Mouse (Mus musculus) limb, embryonic 11.5 days (tissue): ENCODE results near the gene Cd163l1. TPM values are rescaled to one million over a fixed set of nuclear protein-coding genes. Genes with fewer than 3 reads are reported as not detected.
A peak's percentile ranks its signal among the peaks of the same experiment; 100 is the strongest.

Source experiments
- ATAC-seq: fragments of 200-750 bp; cut with Nextera tagmentation; 2 replicates; pipeline ENCODE4 v1.8.0; 2017; ENCODE audit warnings: low read depth; ENCODE audit not compliant: insufficient number of reproducible peaks, low FRiP score, low TSS enrichment
- DNase-seq: peaks from one replicate; pipeline ENCODE4 v3.0.0-alpha.2; 2015; ENCODE audit warnings: low spot score
- H3K27ac ChIP-seq: fragments of 300-500 bp; sonication (generic); replicated peaks from 2 replicates; pipeline ENCODE4 v1.5.1; 2014; ENCODE audit warnings: low read depth, mild to moderate bottlenecking, low read length
- H3K27me3 ChIP-seq: fragments of 300-500 bp; sonication (generic); 2 replicates; pipeline ENCODE4 v1.6.1; 2014; ENCODE audit warnings: mild to moderate bottlenecking, low read length, mixed read lengths; ENCODE audit not compliant: control insufficient read depth, insufficient read depth
- H3K36me3 ChIP-seq: fragments of 300-500 bp; sonication (generic); 2 replicates; pipeline ENCODE4 v1.6.1; 2014; ENCODE audit warnings: mild to moderate bottlenecking, low read length, moderate library complexity, mixed read lengths; ENCODE audit not compliant: control insufficient read depth, insufficient read depth
- H3K4me1 ChIP-seq: fragments of 300-500 bp; sonication (generic); 2 replicates; pipeline ENCODE4 v1.6.1; 2014; ENCODE audit warnings: low read length, mixed read lengths; ENCODE audit not compliant: control insufficient read depth, insufficient read depth
- H3K4me2 ChIP-seq: fragments of 300-500 bp; sonication (generic); 2 replicates; pipeline ENCODE4 v1.6.1; 2014; ENCODE audit warnings: low read depth, mild to moderate bottlenecking, moderate library complexity; ENCODE audit not compliant: severe bottlenecking
- H3K4me3 ChIP-seq: fragments of 300-500 bp; sonication (generic); 2 replicates; pipeline ENCODE4 v1.5.1; 2014; ENCODE audit warnings: low read depth, low read length
- H3K9ac ChIP-seq: fragments of 300-500 bp; sonication (generic); 2 replicates; pipeline ENCODE4 v1.6.1; 2014; ENCODE audit warnings: mild to moderate bottlenecking, low read length
- H3K9me3 ChIP-seq: fragments of 300-500 bp; sonication (generic); 2 replicates; pipeline ENCODE4 v1.6.1; 2016; ENCODE audit warnings: low read length; ENCODE audit not compliant: control insufficient read depth
- WGBS: fragments of 180-500 bp; shearing (Covaris S2); extraction: QIAGEN DNeasy Blood & Tissue Kit; methylation state at CpG from one replicate; pipeline ENCODE4 v1.1.7; 2014; 5-methylcytosine and 5-hydroxymethylcytosine counted together
- polyA plus RNA-seq: library from polyadenylated mRNA; unstranded; fragments of >200 nt; fragmentation: Nextera tagmentation; extraction: Ambion mirVana; gene quantifications from 2 replicates; pipeline ENCODE4 v1.2.1, GENCODE M21; 2014

Cd163l1 gene
- polyA plus RNA-seq, 1 experiment from 2014 or later: not detected

GRCm38 (mm10) chr7:140205864-140206263 lies 12.2 kb upstream of the Cd163l1 start, which contains the start of gene Olfr524:
TSS of gene Olfr524 (minus strand) at chr7:140205964.
- Histone ChIP-seq H3K9me3 (no peaks in the 10 kb centered on the region), H3K9ac (no peak within 1 kb of the TSS), H3K4me1 (no peaks in the 10 kb centered on the region), H3K27ac (no peak within 1 kb of the TSS), H3K36me3 (no peaks in the 10 kb centered on the region), H3K27me3 (no peaks in the 10 kb centered on the region), H3K4me3 (no peak within 1 kb of the TSS), H3K4me2 (no peak within 1 kb of the TSS)
- no peak for ATAC-seq
- DNase-seq: no peak

GRCm38 (mm10) chr7:140206904-140207303 lies 11.2 kb upstream of the Cd163l1 start:
- H3K4me3 ChIP-seq: no peak overlapping the region
- H3K4me1 ChIP-seq: no peaks in the 10 kb centered on the region
- no peak overlapping the region for H3K9ac ChIP-seq
- no peaks in the 10 kb centered on the region for H3K27me3 ChIP-seq
- H3K9me3 ChIP-seq: no peaks in the 10 kb centered on the region
- no peaks in the 10 kb centered on the region for H3K36me3 ChIP-seq
- ATAC-seq (no peak), DNase-seq (no peak)
- no peak overlapping the region for H3K4me2 ChIP-seq
- H3K27ac ChIP-seq: no peak overlapping the region
- WGBS: 82% methylated on average over 3 of the region's 3 CpGs

- Histone ChIP-seq H3K27me3 (no peaks in the 10 kb centered on the region), H3K4me2 (no peak overlapping the region), H3K36me3 (no peaks in the 10 kb centered on the region), H3K4me3 (no peak overlapping the region), H3K9me3 (no peaks in the 10 kb centered on the region), H3K4me1 (no peaks in the 10 kb centered on the region), H3K9ac (no peak overlapping the region), H3K27ac (no peak overlapping the region)
- 79% methylated on average over 8 of the region's 8 CpGs for WGBS
- DNase-seq (no peak), ATAC-seq (no peak)
Observed at GRCm38 (mm10) chr7:140208153-140208552, 9.9 kb upstream of the Cd163l1 start.

- H3K9me3 ChIP-seq: no peaks in the 10 kb centered on the region
- DNase-seq (no peak), ATAC-seq (no peak)
Observed at GRCm38 (mm10) chr7:140208677-140209076, 9.4 kb upstream of the Cd163l1 start.

GRCm38 (mm10) chr7:140213841-140214240 lies 4.2 kb upstream of the Cd163l1 start:
- Histone ChIP-seq H3K4me1 (no peaks in the 10 kb centered on the region), H3K4me2 (no peak overlapping the region), H3K27me3 (no peaks in the 10 kb centered on the region), H3K4me3 (no peak overlapping the region), H3K9me3 (no peaks in the 10 kb centered on the region), H3K9ac (no peak overlapping the region), H3K27ac (no peak overlapping the region), H3K36me3 (no peaks in the 10 kb centered on the region)
- DNase-seq (no peak), ATAC-seq (no peak)
- WGBS: 81% methylated on average over 5 of the region's 5 CpGs

More at GRCm38 (mm10) chr7:140208677-140209076, 9.4 kb upstream of the Cd163l1 start:
- Histone ChIP-seq H3K4me3 (no peak overlapping the region), H3K4me2 (no peak overlapping the region), H3K27ac (no peak overlapping the region), H3K27me3 (no peaks in the 10 kb centered on the region), H3K9ac (no peak overlapping the region), H3K36me3 (no peaks in the 10 kb centered on the region), H3K4me1 (no peaks in the 10 kb centered on the region)
- WGBS: 88% methylated on average over 3 of the region's 3 CpGs

- Histone ChIP-seq H3K4me1 (no peaks in the 10 kb centered on the region), H3K36me3 (no peaks in the 10 kb centered on the region), H3K27ac (no peak overlapping the region), H3K4me2 (no peak overlapping the region), H3K4me3 (no peak overlapping the region), H3K9me3 (no peaks in the 10 kb centered on the region), H3K27me3 (no peaks in the 10 kb centered on the region), H3K9ac (no peak overlapping the region)
- DNase-seq (peak; percentile 23), ATAC-seq (no peak)
- WGBS: 9% methylated on average over 1 of the region's 1 CpGs
Observed at GRCm38 (mm10) chr7:140219268-140219667, 1.2 kb downstream of the Cd163l1 start.

- Histone ChIP-seq H3K27ac (no peak overlapping the region), H3K9me3 (no peaks in the 10 kb centered on the region), H3K9ac (no peak overlapping the region), H3K4me2 (no peak overlapping the region), H3K27me3 (no peaks in the 10 kb centered on the region), H3K36me3 (no peaks in the 10 kb centered on the region), H3K4me3 (no peak overlapping the region), H3K4me1 (no peaks in the 10 kb centered on the region)
- ATAC-seq (no peak), DNase-seq (no peak)
- 84% methylated on average over 4 of the region's 4 CpGs for WGBS
Observed at GRCm38 (mm10) chr7:140220375-140220774, 2.3 kb downstream of the Cd163l1 start.

- H3K9ac ChIP-seq: no peak overlapping the region
- no peak overlapping the region for H3K4me3 ChIP-seq
- no peaks in the 10 kb centered on the region for H3K27me3 ChIP-seq
- no peak overlapping the region for H3K27ac ChIP-seq
- H3K4me1 ChIP-seq: no peaks in the 10 kb centered on the region
- ATAC-seq (no peak), DNase-seq (no peak)
- H3K4me2 ChIP-seq: no peak overlapping the region
- no peaks in the 10 kb centered on the region for H3K36me3 ChIP-seq
- WGBS: 83% methylated on average over 13 of the region's 13 CpGs
- no peaks in the 10 kb centered on the region for H3K9me3 ChIP-seq
Observed at GRCm38 (mm10) chr7:140224209-140224608, 6.1 kb downstream of the Cd163l1 start.

- no peaks in the 10 kb centered on the region for H3K4me1 ChIP-seq
- DNase-seq: no peak
- no peak overlapping the region for H3K27ac ChIP-seq
- no peak overlapping the region for H3K4me2 ChIP-seq
- H3K27me3 ChIP-seq: no peaks in the 10 kb centered on the region
- no peaks in the 10 kb centered on the region for H3K9me3 ChIP-seq
- no peak overlapping the region for H3K9ac ChIP-seq
- no peak overlapping the region for H3K4me3 ChIP-seq
- ATAC-seq: no peak
- WGBS: 86% methylated on average over 13 of the region's 13 CpGs
- H3K36me3 ChIP-seq: no peaks in the 10 kb centered on the region
Observed at GRCm38 (mm10) chr7:140228476-140228875, 10.4 kb downstream of the Cd163l1 start.
